Mouse (Mus musculus) right cerebral cortex, postnatal 14 days (tissue): ENCODE results near the gene Hlf.

Experiments
- DNase-seq: peaks from one replicate; pipeline ENCODE4 v3.0.0; 2022

The Hlf gene

GRCm38 (mm10) chr11:90332737-90333136 is 58.0 kb downstream of the Hlf start:
- DNase-seq: no peak

- no peak for DNase-seq
Measured at GRCm38 (mm10) chr11:90330202-90330694, 60.4 kb downstream of the Hlf start.

GRCm38 (mm10) chr11:90326836-90327235 is 63.9 kb downstream of the Hlf start:
- no peak for DNase-seq

- DNase-seq: no peak
Measured at GRCm38 (mm10) chr11:90326146-90326545, 64.5 kb downstream of the Hlf start.

- no peak for DNase-seq
Measured at GRCm38 (mm10) chr11:90324597-90324996, 66.1 kb downstream of the Hlf start.

GRCm38 (mm10) chr11:90320922-90321321 is 69.8 kb downstream of the Hlf start:
- DNase-seq: no peak

GRCm38 (mm10) chr11:90317482-90317881 is 73.2 kb downstream of the Hlf start:
- DNase-seq: peak; percentile 58

- DNase-seq: no peak
Measured at GRCm38 (mm10) chr11:90314606-90315005, 76.1 kb downstream of the Hlf start.

GRCm38 (mm10) chr11:90306993-90307392 is 83.7 kb downstream of the Hlf start:
- DNase-seq: peak; percentile 27

- DNase-seq: no peak
Measured at GRCm38 (mm10) chr11:90306067-90306466, 84.6 kb downstream of the Hlf start.

- DNase-seq: no peak
Measured at GRCm38 (mm10) chr11:90294622-90295021, 96.1 kb downstream of the Hlf start.

- DNase-seq: no peak
Measured at GRCm38 (mm10) chr11:90292766-90293165, 97.9 kb downstream of the Hlf start.

- DNase-seq: no peak
Measured at GRCm38 (mm10) chr11:90291156-90291555, 99.5 kb downstream of the Hlf start.

- DNase-seq: no peak
Measured at GRCm38 (mm10) chr11:90286550-90287154, 104.0 kb downstream of the Hlf start.
